Mouse (Mus musculus) brain, embryonic 14.5 days (tissue): ENCODE results near the gene Nlrc3. TPM values are rescaled to one million over a fixed set of nuclear protein-coding genes. Genes with fewer than 3 reads are reported as not detected.
"Not testable (repeated sequence)": the region's sequence is repeated elsewhere in the genome, so short reads cannot be mapped to it uniquely, and the experiment has no call there.

Source experiments
- DNase-seq: peaks from one replicate; pipeline ENCODE4 v3.0.0-alpha.2; 2011; ENCODE audit warnings: low read depth
- CTCF ChIP-seq: fragments of 200-500 bp; IDR thresholded peaks from 2 replicates; pipeline ENCODE4 v1.5.1; 2012; ENCODE audit warnings: inconsistent platforms, mild to moderate bottlenecking, moderate library complexity, borderline replicate concordance; ENCODE audit not compliant: insufficient read depth, insufficient read length; ENCODE audit errors: extremely low read depth
- POLR2A ChIP-seq: fragments of 200-500 bp; IDR thresholded peaks from 2 replicates; pipeline ENCODE4 v1.6.1; 2012; ENCODE audit warnings: mild to moderate bottlenecking, inconsistent platforms, borderline replicate concordance; ENCODE audit not compliant: poor library complexity, insufficient read depth, insufficient read length, severe bottlenecking; ENCODE audit errors: extremely low read depth
- polyA plus RNA-seq: library from polyadenylated mRNA; depleted of rRNA; stranded (reverse); fragments of >200 nt; gene quantifications from 2 replicates; pipeline ENCODE4 v1.2.3, GENCODE M21; 2012; rRNA removed

The Nlrc3 gene
- polyA plus RNA-seq: 2.4 and 2.5 TPM in 2 replicates

- no peak for DNase-seq
- TF ChIP-seq POLR2A (no peak), CTCF (no peak)
These were observed at the start of gene Nlrc3 for GRCm38 (mm10) chr16:3976251-3976671. Gene Nlrc3 (minus strand): TSS chr16:3976632.

GRCm38 (mm10) chr16:4022719-4023118 is 46.3 kb upstream of the Nlrc3 start:
- TF ChIP-seq CTCF: no peak
- no peak for TF ChIP-seq POLR2A
- no peak for DNase-seq

GRCm38 (mm10) chr16:4021241-4021640 is 44.8 kb upstream of the Nlrc3 start:
- DNase-seq: no peak
- TF ChIP-seq POLR2A (no peak), CTCF (no peak)

- not testable (repeated sequence) for DNase-seq
These were observed 41.0 kb upstream of the Nlrc3 start for GRCm38 (mm10) chr16:4017466-4017865.

GRCm38 (mm10) chr16:4016786-4017185 is 40.4 kb upstream of the Nlrc3 start:
- not testable (repeated sequence) for DNase-seq

- no peak for DNase-seq
- TF ChIP-seq POLR2A: no peak
- no peak for TF ChIP-seq CTCF
These were observed 37.7 kb upstream of the Nlrc3 start for GRCm38 (mm10) chr16:4014040-4014668.

GRCm38 (mm10) chr16:4012882-4013570 is 36.6 kb upstream of the Nlrc3 start:
- no peak for TF ChIP-seq POLR2A
- no peak for DNase-seq

- TF ChIP-seq CTCF (peak; percentile 20; the same call in 1 of the 2 replicates), POLR2A (peak; percentile 74; the same call in 1 of the 2 replicates)
- DNase-seq: peak; percentile 99
These were observed 27.3 kb upstream of the Nlrc3 start, which contains the start of gene Slx4 for GRCm38 (mm10) chr16:4003489-4004398. Gene Slx4 (minus strand): TSS chr16:4003770.

- TF ChIP-seq POLR2A (no peak), CTCF (no peak)
- no peak for DNase-seq
These were observed 12.0 kb upstream of the Nlrc3 start for GRCm38 (mm10) chr16:3988410-3988809.

- TF ChIP-seq POLR2A: no peak
- TF ChIP-seq CTCF: no peak
- DNase-seq: no peak
These were observed 6.8 kb upstream of the Nlrc3 start for GRCm38 (mm10) chr16:3983146-3983700.

GRCm38 (mm10) chr16:3982173-3982572 is 5.7 kb upstream of the Nlrc3 start:
- no peak for DNase-seq
- TF ChIP-seq CTCF: no peak
- no peak for TF ChIP-seq POLR2A

GRCm38 (mm10) chr16:3976712-3977111 is 280 bp upstream of the Nlrc3 start:
- no peak for TF ChIP-seq POLR2A
- TF ChIP-seq CTCF: no peak
- no peak for DNase-seq
